Mouse (Mus musculus) CH12.LX (cell line): ENCODE data around the gene Inpp4b.

Source experiments
- CTCF ChIP-seq, 2 experiments: IDR thresholded peaks in 1 of 2; conservative IDR thresholded peaks in 1 of 2; 2 replicates each; pipeline ENCODE4 v1.5.1; 2011 to 2012; ENCODE audit warnings: low read depth in 2 of 2, low read length in 2 of 2, improper control_type of control experiment in 1 of 2, inconsistent platforms in 1 of 2, mild to moderate bottlenecking in 1 of 2, moderate library complexity in 1 of 2
- ETS1 ChIP-seq: conservative IDR thresholded peaks from 2 replicates; pipeline ENCODE4 v1.6.1; 2012; ENCODE audit warnings: low read depth, mild to moderate bottlenecking, inconsistent platforms, low read length, improper control_type of control experiment, moderate library complexity
- POLR2A ChIP-seq: IDR thresholded peaks from 2 replicates; pipeline ENCODE4 v1.6.1; 2011; ENCODE audit warnings: low read depth, mild to moderate bottlenecking, improper control_type of control experiment, low read length
- TCF12 ChIP-seq: IDR thresholded peaks from 2 replicates; pipeline ENCODE4 v1.6.1; 2014; ENCODE audit warnings: low read depth, mild to moderate bottlenecking, inconsistent platforms, low read length, improper control_type of control experiment
- USF1 ChIP-seq: IDR thresholded peaks from 2 replicates; pipeline ENCODE4 v1.6.1; 2014; ENCODE audit warnings: low read depth, mild to moderate bottlenecking, inconsistent platforms, low read length, improper control_type of control experiment

DNA sequence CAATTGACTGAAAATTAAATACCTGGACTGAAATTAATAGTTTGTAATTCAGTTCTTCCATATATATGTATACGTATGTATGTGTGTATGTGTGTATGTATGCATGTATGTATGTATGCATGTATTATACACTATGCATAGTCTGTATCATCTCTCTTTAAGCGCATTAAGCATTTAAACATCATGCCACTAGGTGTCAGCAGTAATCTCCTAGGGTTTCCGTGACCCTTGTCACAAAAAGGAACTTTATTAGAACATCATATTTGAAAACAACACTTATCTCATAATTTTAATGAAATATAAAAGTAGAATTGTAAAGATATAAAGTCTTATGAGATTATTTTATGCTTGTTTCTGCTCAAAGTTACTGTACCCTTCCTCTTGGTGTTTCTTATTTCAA is 136.3 kb downstream of the Inpp4b start:
- TF ChIP-seq TCF12 = no peak
- no peak for TF ChIP-seq POLR2A
- peak in 1 of 2 experiments; percentile 79; a peak in 3 of 4 replicates for TF ChIP-seq CTCF (conservative IDR thresholded peaks at IDR 0.05 in 1 of 2, IDR thresholded peaks at IDR 0.05 in 1 of 2; ENCODE audit: low read depth in 2 of 2, low read length in 2 of 2)
- no peak for TF ChIP-seq USF1
- no peak for TF ChIP-seq ETS1
